Mouse (Mus musculus): ENCODE measurements at regions not wholly inside any gene's neighbourhood (a gene's known extent, or its start where the extent isn't known, plus 50 kb on each side); places are given as distances from the start of the nearest gene placed in this dataset.

GRCm38 (mm10) chr15:51125896-51126295 lies 2758.8 kb upstream of the Gm7489 start:
- TF ChIP-seq POLR2A (IDR thresholded peaks at IDR 0.05; ENCODE audit: insufficient read depth, low read length) = no peak
- no peak for TF ChIP-seq CTCF (IDR thresholded peaks at IDR 0.05; ENCODE audit: low read depth, low read length)
- no peak for TF ChIP-seq EP300 (IDR thresholded peaks at IDR 0.05; ENCODE audit: insufficient read depth, low read depth, low read length)

All from ES-Bruce4 (cell line).